Mouse (Mus musculus): ENCODE data around the gene Topors. TPM values are rescaled to one million over a fixed set of nuclear protein-coding genes. Genes with fewer than 3 reads are reported as not detected.

Gene Topors
- total RNA-seq, 1 experiment from 2014 or later: 93.8 TPM

- ATAC-seq (replicated peaks; ENCODE audit: low read depth, poor library complexity, severe bottlenecking): no peak
Measured at GRCm38 (mm10) chr4:40220437-40220836, 49.2 kb downstream of the Topors start.

GRCm38 (mm10) chr4:40218382-40218781, 51.3 kb downstream of the Topors start:
- peak; percentile 89 for ATAC-seq (replicated peaks; ENCODE audit: low read depth, poor library complexity, severe bottlenecking)

- ATAC-seq (replicated peaks; ENCODE audit: low read depth, poor library complexity, severe bottlenecking): 0 out of 2 replicates have a peak, but pooled peaks have one; percentile 40
Measured at GRCm38 (mm10) chr4:40217910-40218309, 51.7 kb downstream of the Topors start.

- ATAC-seq (replicated peaks; ENCODE audit: low read depth, poor library complexity, severe bottlenecking): no peak
Measured at GRCm38 (mm10) chr4:40212177-40212576, 57.5 kb downstream of the Topors start.

Other genes starting within 250 kb of the Topors start
- 25.1 and 30.6 TPM in 2 replicates for gene Aco1, start 126.8 kb downstream of the Topors start, total RNA-seq (2017)
- 20.0 and 25.1 TPM in 2 replicates for gene Ddx58, start 30.0 kb downstream of the Topors start, total RNA-seq (2017)
- 7.9 and 13.2 TPM in 2 replicates for gene Smim27, start 271 bp downstream of the Topors start, total RNA-seq (2017)
- gene Ndufb6, start 9.6 kb upstream of the Topors start, total RNA-seq (2017): 39.5 and 47.0 TPM in 2 replicates
- gene Tmem215, start 202.3 kb upstream of the Topors start, total RNA-seq (2017): 1.1 and 1.8 TPM in 2 replicates